Mouse (Mus musculus) lung, embryonic 16.5 days (tissue): Measurements from ENCODE around the gene Sap18b. TPM values are rescaled to one million over a fixed set of nuclear protein-coding genes. Genes with fewer than 3 reads are reported as not detected.

Experiments used
- ATAC-seq: fragments of 200-750 bp; cut with Nextera tagmentation; 2 replicates; pipeline ENCODE4 v1.8.0; 2017; ENCODE audit warnings: low read depth, mild to moderate bottlenecking, moderate library complexity
- H3K27ac ChIP-seq: fragments of 300-500 bp; sonication (generic); 2 replicates; pipeline ENCODE4 v1.5.1; 2014; ENCODE audit warnings: mild to moderate bottlenecking, control low read depth, low read length
- H3K27me3 ChIP-seq: fragments of 300-500 bp; sonication (generic); 2 replicates; pipeline ENCODE4 v1.6.1; 2014; ENCODE audit warnings: low read depth, low read length, mixed read lengths; ENCODE audit not compliant: control insufficient read depth, insufficient read depth
- H3K36me3 ChIP-seq: fragments of 300-500 bp; sonication (generic); 2 replicates; pipeline ENCODE4 v1.6.1; 2014; ENCODE audit warnings: low read length; ENCODE audit not compliant: control insufficient read depth, insufficient read depth
- H3K4me1 ChIP-seq: fragments of 300-500 bp; sonication (generic); replicated peaks from 2 replicates; pipeline ENCODE4 v1.6.1; 2014; ENCODE audit warnings: low read length, mixed read lengths; ENCODE audit not compliant: control insufficient read depth, insufficient read depth
- H3K4me2 ChIP-seq: fragments of 300-500 bp; sonication (generic); 2 replicates; pipeline ENCODE4 v1.6.1; 2014; ENCODE audit warnings: low read depth, low read length, control low read depth
- H3K4me3 ChIP-seq: fragments of 300-500 bp; sonication (generic); 2 replicates; pipeline ENCODE4 v1.5.1; 2014; ENCODE audit warnings: mild to moderate bottlenecking, low read length, control low read depth
- H3K9ac ChIP-seq: fragments of 300-500 bp; sonication (generic); 2 replicates; pipeline ENCODE4 v1.6.1; 2014; ENCODE audit warnings: low read length, control low read depth
- H3K9me3 ChIP-seq: fragments of 300-500 bp; sonication (generic); 2 replicates; pipeline ENCODE4 v1.6.1; 2016; ENCODE audit warnings: low read length; ENCODE audit not compliant: control insufficient read depth
- WGBS: fragments of 180-500 bp; shearing (Covaris S2); extraction: QIAGEN DNeasy Blood & Tissue Kit; methylation state at CpG from one replicate; pipeline ENCODE4 v1.1.7; 2014; 5-methylcytosine and 5-hydroxymethylcytosine counted together
- polyA plus RNA-seq: library from polyadenylated mRNA; unstranded; fragments of >200 nt; fragmentation: Nextera tagmentation; extraction: Ambion mirVana; gene quantifications from 2 replicates; pipeline ENCODE4 v1.2.1, GENCODE M21; 2015

The Sap18b gene
- polyA plus RNA-seq, 1 experiment from 2014 or later: 339 TPM

DNA sequence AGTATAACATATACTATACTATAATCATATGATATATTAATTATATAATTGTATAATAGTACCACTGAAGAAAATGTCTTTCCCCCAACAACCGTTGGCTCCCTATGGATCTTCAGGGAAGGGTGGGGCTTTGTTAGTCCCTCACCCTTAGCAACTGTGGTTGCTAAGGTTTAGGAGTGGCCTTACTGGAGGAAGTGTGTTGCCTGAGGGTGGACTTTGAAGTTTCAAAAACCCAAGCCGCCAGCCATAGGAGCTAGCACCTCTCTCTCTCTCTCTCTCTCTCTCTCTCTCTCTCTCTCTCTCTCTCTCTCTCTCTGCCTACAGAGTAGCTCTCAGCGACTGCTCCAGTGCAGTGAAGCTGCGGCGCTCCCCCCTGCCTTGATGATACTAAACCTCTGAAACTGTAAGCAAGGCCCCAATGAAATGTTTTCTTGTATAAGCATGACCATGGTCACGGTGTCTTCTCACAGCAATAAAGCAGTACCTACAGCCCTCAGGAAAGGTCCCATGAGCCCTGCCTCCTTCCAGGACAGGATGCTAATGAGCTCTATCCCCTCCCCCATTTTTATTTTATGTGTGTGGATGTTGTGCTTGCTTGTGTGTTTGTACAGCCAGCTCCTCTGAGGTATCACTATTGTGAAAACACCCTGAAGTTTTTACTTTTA, 9.0 kb upstream of the Sap18b start:
- WGBS: 32% methylated on average over 6 of the region's 6 CpGs
- ATAC-seq: 0 out of 2 replicates have a peak, but pooled peaks have one; percentile 28
- no peak overlapping the region for H3K27ac ChIP-seq

DNA sequence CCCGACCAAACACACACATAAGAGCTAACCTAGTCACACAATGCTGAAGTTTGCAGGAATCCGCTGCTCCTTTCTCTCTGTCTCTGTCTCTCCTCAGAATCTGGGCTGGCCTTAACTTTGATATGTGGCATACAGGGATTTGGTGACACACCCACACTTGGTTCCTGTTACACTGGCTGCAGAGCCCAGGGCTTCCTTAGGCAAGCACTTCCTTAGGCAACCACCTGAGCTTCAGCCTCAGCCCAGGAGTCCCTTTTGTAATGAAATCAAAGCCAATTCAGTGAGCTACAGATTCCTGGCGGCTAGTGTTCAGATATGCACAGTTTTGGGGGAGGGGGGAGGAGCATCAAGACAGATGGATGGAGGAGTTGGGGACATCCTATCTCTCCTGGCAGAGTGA, 7.5 kb upstream of the Sap18b start:
- Histone ChIP-seq H3K4me2 (no peak overlapping the region), H3K27ac (no peak overlapping the region), H3K9ac (no peak overlapping the region), H3K27me3 (no peaks in the 10 kb centered on the region), H3K4me3 (no peak overlapping the region), H3K4me1 (no peaks in the 10 kb centered on the region), H3K36me3 (no peaks in the 10 kb centered on the region), H3K9me3 (no peaks in the 10 kb centered on the region)
- 57% methylated on average over 3 of the region's 3 CpGs for WGBS
- no peak for ATAC-seq

More for the DNA sequence above, 9.0 kb upstream of the Sap18b start:
- H3K4me3 ChIP-seq: no peak overlapping the region
- no peaks in the 10 kb centered on the region; the same call in 1 of the 2 replicates for H3K4me1 ChIP-seq
- H3K36me3 ChIP-seq: no peaks in the 10 kb centered on the region
- no peaks in the 10 kb centered on the region for H3K27me3 ChIP-seq
- H3K9ac ChIP-seq: no peak overlapping the region
- H3K4me2 ChIP-seq: no peak overlapping the region
- no peaks in the 10 kb centered on the region for H3K9me3 ChIP-seq

DNA sequence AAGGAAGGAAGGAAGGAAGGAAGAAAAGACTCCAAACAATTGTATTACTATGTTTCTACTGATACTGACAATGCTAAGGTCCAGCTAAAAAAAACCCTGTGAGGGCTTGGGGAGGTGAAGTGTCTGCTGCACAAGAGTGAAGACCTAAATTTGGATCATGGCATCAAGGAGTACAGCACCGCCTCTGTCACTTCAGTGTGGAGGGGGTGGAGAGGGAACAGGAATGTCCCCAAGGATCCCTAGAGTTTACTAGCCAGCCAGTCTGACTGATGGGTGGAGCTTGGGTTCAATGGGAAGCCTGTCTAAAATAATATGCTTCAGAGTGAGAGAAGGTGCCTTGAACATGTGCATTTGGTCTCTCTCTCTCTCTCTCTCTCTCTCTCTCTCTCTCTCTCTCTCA, 6.9 kb upstream of the Sap18b start:
- Histone ChIP-seq H3K4me2 (no peak overlapping the region), H3K9ac (no peak overlapping the region), H3K36me3 (no peaks in the 10 kb centered on the region), H3K27me3 (no peaks in the 10 kb centered on the region), H3K9me3 (no peaks in the 10 kb centered on the region), H3K4me1 (no peaks in the 10 kb centered on the region), H3K4me3 (no peak overlapping the region), H3K27ac (no peak overlapping the region)
- ATAC-seq: no peak
- 36% methylated on average over 1 of the region's 1 CpGs for WGBS

GRCm38 (mm10) chr8:95821266-95821665, 3.9 kb upstream of the Sap18b start:
- no peaks in the 10 kb centered on the region for H3K27me3 ChIP-seq
- H3K27ac ChIP-seq: no peak overlapping the region
- no peak overlapping the region for H3K4me3 ChIP-seq
- H3K36me3 ChIP-seq: no peaks in the 10 kb centered on the region
- H3K9me3 ChIP-seq: no peaks in the 10 kb centered on the region
- no peak for ATAC-seq
- H3K9ac ChIP-seq: no peak overlapping the region
- WGBS: 54% methylated on average over 6 of the region's 6 CpGs
- H3K4me2 ChIP-seq: no peak overlapping the region
- H3K4me1 ChIP-seq: no peaks in the 10 kb centered on the region

DNA sequence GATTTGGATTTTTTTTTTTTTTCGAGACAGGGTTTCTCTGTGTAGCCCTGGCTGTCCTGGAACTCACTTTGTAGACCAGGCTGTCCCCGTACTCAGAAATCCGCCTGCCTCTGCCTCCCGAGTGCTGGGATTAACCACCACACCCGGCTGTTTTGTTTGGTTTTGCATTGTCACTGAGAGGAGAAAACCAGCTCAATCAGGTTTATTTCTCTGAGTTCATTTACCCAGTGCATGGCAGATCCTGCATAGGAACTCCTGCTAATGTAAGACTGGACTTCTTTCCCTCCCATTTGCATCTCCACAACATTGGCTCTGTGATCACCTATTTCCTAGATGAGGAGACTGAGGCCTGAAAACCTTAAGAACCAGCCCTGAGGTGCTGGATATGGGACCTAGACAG, 3.0 kb upstream of the Sap18b start:
- WGBS: 81% methylated on average over 5 of the region's 5 CpGs
- H3K27ac ChIP-seq: no peak overlapping the region

GRCm38 (mm10) chr8:95822699-95823098, 2.4 kb upstream of the Sap18b start:
- Histone ChIP-seq H3K36me3 (no peaks in the 10 kb centered on the region), H3K9ac (no peak overlapping the region), H3K4me3 (no peak overlapping the region), H3K4me2 (no peak overlapping the region), H3K27me3 (no peaks in the 10 kb centered on the region), H3K4me1 (no peaks in the 10 kb centered on the region), H3K27ac (no peak overlapping the region), H3K9me3 (no peaks in the 10 kb centered on the region)
- ATAC-seq: no peak
- 65% methylated on average over 3 of the region's 3 CpGs for WGBS

More for the DNA sequence above, 3.0 kb upstream of the Sap18b start:
- H3K9ac ChIP-seq: no peak overlapping the region
- no peaks in the 10 kb centered on the region for H3K4me1 ChIP-seq
- H3K36me3 ChIP-seq: no peaks in the 10 kb centered on the region
- H3K4me3 ChIP-seq: no peak overlapping the region
- ATAC-seq: no peak
- no peak overlapping the region for H3K4me2 ChIP-seq
- H3K9me3 ChIP-seq: no peaks in the 10 kb centered on the region
- H3K27me3 ChIP-seq: no peaks in the 10 kb centered on the region

DNA sequence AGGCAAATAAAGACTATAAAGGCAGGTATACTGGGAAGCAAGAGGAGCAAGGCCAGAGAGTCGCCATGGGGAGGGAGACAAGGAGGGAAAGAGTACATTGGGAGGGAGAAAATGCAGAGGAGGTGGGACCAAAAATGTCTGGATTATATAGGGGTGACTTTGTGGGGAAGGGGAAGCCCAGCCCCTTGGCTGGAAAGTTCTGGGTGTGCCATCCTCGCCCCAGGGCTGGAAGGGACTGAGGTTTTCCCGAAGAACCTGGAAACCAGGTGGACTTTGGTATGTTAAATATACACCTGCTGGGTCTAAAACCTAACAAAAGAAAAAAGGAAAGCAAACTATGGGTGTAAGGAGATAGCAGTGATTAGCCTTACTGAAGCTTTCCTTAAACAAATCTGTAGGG, 5.0 kb downstream of the Sap18b start:
- Histone ChIP-seq H3K9ac (no peak overlapping the region), H3K4me3 (no peak overlapping the region), H3K9me3 (no peaks in the 10 kb centered on the region), H3K36me3 (no peaks in the 10 kb centered on the region), H3K27ac (no peak overlapping the region), H3K4me1 (peaks cover 9% of the 10 kb centered on the region), H3K4me2 (no peak overlapping the region), H3K27me3 (no peaks in the 10 kb centered on the region)
- WGBS: 46% methylated on average over 3 of the region's 3 CpGs
- no peak for ATAC-seq

GRCm38 (mm10) chr8:95832603-95833434, 7.7 kb downstream of the Sap18b start:
- Histone ChIP-seq H3K9ac (no peak overlapping the region), H3K4me2 (peak overlapping the region; percentile 58), H3K4me1 (peaks cover 9% of the 10 kb centered on the region), H3K36me3 (no peaks in the 10 kb centered on the region), H3K27me3 (no peaks in the 10 kb centered on the region), H3K9me3 (no peaks in the 10 kb centered on the region), H3K27ac (no peak overlapping the region; the same call in 1 of the 2 replicates), H3K4me3 (peak overlapping the region; percentile 42)
- peak; percentile 77; the same call in 1 of the 2 replicates for ATAC-seq
- 15% methylated on average over 16 of the region's 16 CpGs for WGBS

DNA sequence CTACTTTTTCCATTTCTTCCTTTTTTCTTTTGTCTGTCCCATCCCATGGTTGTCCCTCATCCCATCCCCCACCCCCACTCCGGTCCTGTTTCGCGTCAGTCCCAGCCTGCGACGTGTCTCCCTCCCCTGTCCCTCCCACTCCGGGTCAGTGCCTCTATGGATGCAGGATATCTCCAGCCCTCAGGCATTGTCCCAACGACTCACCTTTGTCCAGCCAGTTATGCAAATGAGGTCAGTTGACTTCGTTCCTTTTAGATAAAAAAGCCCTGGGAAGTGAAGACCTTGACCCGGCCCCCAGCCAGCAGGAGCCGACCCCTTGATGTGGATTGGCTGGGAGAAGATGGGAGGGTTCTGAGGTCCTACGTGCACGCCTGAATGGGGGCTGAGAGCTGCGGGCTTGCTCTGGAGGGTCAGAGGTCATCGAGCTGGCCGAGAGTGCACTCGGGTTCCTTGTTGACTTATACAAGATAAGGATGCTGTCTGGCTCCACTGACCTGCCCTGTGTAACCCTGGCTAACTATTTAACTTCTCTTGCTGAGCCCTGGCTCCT, 8.4 kb downstream of the Sap18b start:
- Histone ChIP-seq H3K27ac (no peak overlapping the region), H3K27me3 (no peaks in the 10 kb centered on the region), H3K9me3 (no peaks in the 10 kb centered on the region), H3K36me3 (no peaks in the 10 kb centered on the region), H3K4me2 (peak overlapping the region; percentile 58), H3K4me1 (peaks cover 9% of the 10 kb centered on the region), H3K4me3 (peak overlapping the region; percentile 42), H3K9ac (peak overlapping the region; percentile 29)
- ATAC-seq: peak; percentile 59
- WGBS: 2% methylated on average over 16 of the region's 16 CpGs
